Mouse (Mus musculus) large intestine, adult 2 months (tissue): ENCODE measurements around the gene Mdh2. TPM values are rescaled to one million over a fixed set of nuclear protein-coding genes. Genes with fewer than 3 reads are reported as not detected.

Experiments
- DNase-seq: peaks from one replicate; pipeline ENCODE4 v3.0.0-alpha.2; 2012; ENCODE audit warnings: low read depth, low spot score
- WGBS: fragments of 180-500 bp; shearing (Covaris S2); methylation state at CpG from one replicate; pipeline ENCODE4 v1.1.7; 2018; 5-methylcytosine and 5-hydroxymethylcytosine counted together
- polyA plus RNA-seq: library from polyadenylated mRNA; depleted of rRNA; stranded (reverse); fragments of >200 nt; gene quantifications from 2 replicates; pipeline ENCODE4 v1.2.3, GENCODE M21; 2012; rRNA removed

Gene Mdh2
- polyA plus RNA-seq, result 922 and 1,860 TPM in 2 replicates

- DNase-seq, result peak; percentile 100
- WGBS, result under 1% methylated on average over 70 of the region's 70 CpGs
Measured at GRCm38 (mm10) chr5:135778471-135779445, at the start of gene Mdh2. TSS of gene Mdh2 (plus strand) at chr5:135778480.

GRCm38 (mm10) chr5:135729351-135729750, 48.9 kb upstream of the Mdh2 start:
- 94% methylated on average over 13 of the region's 13 CpGs for WGBS
- no peak for DNase-seq

- WGBS, result 95% methylated on average over 10 of the region's 10 CpGs
Measured at GRCm38 (mm10) chr5:135730278-135730677, 48.0 kb upstream of the Mdh2 start.

GRCm38 (mm10) chr5:135730916-135731315, 47.4 kb upstream of the Mdh2 start:
- no peak for DNase-seq
- WGBS, result 88% methylated on average over 10 of the region's 10 CpGs

More at GRCm38 (mm10) chr5:135730278-135730677, 48.0 kb upstream of the Mdh2 start:
- DNase-seq, result no peak

GRCm38 (mm10) chr5:135731322-135731721, 47.0 kb upstream of the Mdh2 start:
- 96% methylated on average over 16 of the region's 16 CpGs for WGBS
- DNase-seq, result no peak

- DNase-seq, result no peak
- 83% methylated on average over 4 of the region's 4 CpGs for WGBS
Measured at GRCm38 (mm10) chr5:135733071-135733470, 45.2 kb upstream of the Mdh2 start.

GRCm38 (mm10) chr5:135734057-135734680, 44.1 kb upstream of the Mdh2 start:
- WGBS, result 94% methylated on average over 42 of the region's 42 CpGs
- no peak for DNase-seq

GRCm38 (mm10) chr5:135735741-135736140, 42.5 kb upstream of the Mdh2 start:
- WGBS, result 47% methylated on average over 13 of the region's 13 CpGs
- DNase-seq, result no peak

- DNase-seq, result no peak
- WGBS, result 95% methylated on average over 16 of the region's 16 CpGs
Measured at GRCm38 (mm10) chr5:135736544-135736943, 41.7 kb upstream of the Mdh2 start.

GRCm38 (mm10) chr5:135737154-135737553, 41.1 kb upstream of the Mdh2 start:
- 80% methylated on average over 7 of the region's 7 CpGs for WGBS

GRCm38 (mm10) chr5:135738266-135738665, 40.0 kb upstream of the Mdh2 start:
- no peak for DNase-seq
- 44% methylated on average over 6 of the region's 6 CpGs for WGBS

More at GRCm38 (mm10) chr5:135737154-135737553, 41.1 kb upstream of the Mdh2 start:
- DNase-seq, result no peak

- no peak for DNase-seq
- 67% methylated on average over 10 of the region's 10 CpGs for WGBS
Measured at GRCm38 (mm10) chr5:135742156-135742555, 36.1 kb upstream of the Mdh2 start.

- no peak for DNase-seq
- WGBS, result 18% methylated on average over 18 of the region's 18 CpGs
Measured at GRCm38 (mm10) chr5:135742941-135743740, 35.1 kb upstream of the Mdh2 start.

GRCm38 (mm10) chr5:135743741-135744609, 34.3 kb upstream of the Mdh2 start, which contains the start of gene Tmem120a:
TSS of gene Tmem120a (minus strand) at chr5:135744448.
- DNase-seq, result peak; percentile 80
- WGBS, result under 1% methylated on average over 60 of the region's 60 CpGs

GRCm38 (mm10) chr5:135744742-135745141, 33.5 kb upstream of the Mdh2 start:
- no peak for DNase-seq
- WGBS, result 28% methylated on average over 12 of the region's 12 CpGs

GRCm38 (mm10) chr5:135751041-135751440, 27.2 kb upstream of the Mdh2 start:
- 67% methylated on average over 1 of the region's 1 CpGs for WGBS
- no peak for DNase-seq

- 74% methylated on average over 2 of the region's 2 CpGs for WGBS
- DNase-seq, result no peak
Measured at GRCm38 (mm10) chr5:135751595-135751994, 26.7 kb upstream of the Mdh2 start.

GRCm38 (mm10) chr5:135761881-135762280, 16.4 kb upstream of the Mdh2 start:
- no peak for DNase-seq
- WGBS, result 36% methylated on average over 3 of the region's 3 CpGs

- WGBS, result 5% methylated on average over 7 of the region's 7 CpGs
- DNase-seq, result peak; percentile 29
Measured at GRCm38 (mm10) chr5:135763526-135763925, 14.8 kb upstream of the Mdh2 start.
